Mouse (Mus musculus) left cerebral cortex, adult 9 months (tissue): Measurements from ENCODE around the gene Zmiz1.

ENCODE experiments used
- DNase-seq, 2 experiments: peaks; one replicate each; pipeline ENCODE4 v3.0.0; 2022; ENCODE audit warnings: low spot score in 2 of 2

The Zmiz1 gene

GRCm38 (mm10) chr14:25639120-25639758 is 180.3 kb downstream of the Zmiz1 start:
- DNase-seq = no peak

DNA sequence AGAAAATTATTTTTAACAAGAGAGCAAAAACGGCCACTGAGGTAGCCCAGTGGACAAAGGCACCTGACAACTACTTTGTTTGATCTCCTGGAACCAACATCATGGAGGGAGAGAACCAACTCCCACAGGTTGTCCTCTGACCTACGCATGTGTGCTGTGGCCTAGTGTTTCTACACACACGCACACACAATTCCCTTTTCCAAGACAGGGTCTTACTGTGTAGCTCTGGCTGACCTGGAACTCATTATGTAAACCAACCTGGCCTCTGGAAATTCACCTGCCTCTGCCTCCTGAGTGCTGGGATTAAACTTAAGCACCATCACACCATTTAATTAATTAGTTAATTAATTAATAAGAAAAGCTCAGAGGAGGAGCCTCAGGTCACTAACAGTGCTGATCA is 181.0 kb downstream of the Zmiz1 start:
- no peak for DNase-seq

GRCm38 (mm10) chr14:25640421-25641056 is 181.6 kb downstream of the Zmiz1 start:
- no peak for DNase-seq

GRCm38 (mm10) chr14:25641067-25641466 is 182.1 kb downstream of the Zmiz1 start:
- DNase-seq = no peak

GRCm38 (mm10) chr14:25645717-25646116 is 186.7 kb downstream of the Zmiz1 start:
- DNase-seq = no peak

- peak in 1 of 2 experiments; percentile 79 for DNase-seq
Measured at GRCm38 (mm10) chr14:25646161-25646621, 187.2 kb downstream of the Zmiz1 start.

DNA sequence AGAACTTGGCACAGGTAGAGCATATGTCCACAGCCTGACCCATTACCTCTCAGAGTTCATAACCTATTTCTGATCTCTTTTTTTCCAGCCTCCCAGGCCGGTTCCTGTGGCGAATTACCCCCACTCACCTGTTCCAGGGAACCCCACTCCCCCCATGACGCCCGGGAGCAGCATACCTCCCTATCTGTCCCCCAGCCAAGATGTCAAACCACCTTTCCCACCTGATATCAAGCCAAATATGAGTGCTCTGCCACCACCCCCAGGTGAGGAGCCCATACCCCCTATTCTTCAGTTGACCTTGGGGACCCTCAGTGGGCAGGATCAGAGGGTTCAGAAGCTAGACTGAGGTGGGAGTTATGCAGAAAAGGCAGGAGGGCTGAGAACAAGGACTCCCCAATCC is 192.1 kb downstream of the Zmiz1 start:
- DNase-seq = no peak

GRCm38 (mm10) chr14:25651905-25652304 is 192.9 kb downstream of the Zmiz1 start:
- DNase-seq = no peak

DNA sequence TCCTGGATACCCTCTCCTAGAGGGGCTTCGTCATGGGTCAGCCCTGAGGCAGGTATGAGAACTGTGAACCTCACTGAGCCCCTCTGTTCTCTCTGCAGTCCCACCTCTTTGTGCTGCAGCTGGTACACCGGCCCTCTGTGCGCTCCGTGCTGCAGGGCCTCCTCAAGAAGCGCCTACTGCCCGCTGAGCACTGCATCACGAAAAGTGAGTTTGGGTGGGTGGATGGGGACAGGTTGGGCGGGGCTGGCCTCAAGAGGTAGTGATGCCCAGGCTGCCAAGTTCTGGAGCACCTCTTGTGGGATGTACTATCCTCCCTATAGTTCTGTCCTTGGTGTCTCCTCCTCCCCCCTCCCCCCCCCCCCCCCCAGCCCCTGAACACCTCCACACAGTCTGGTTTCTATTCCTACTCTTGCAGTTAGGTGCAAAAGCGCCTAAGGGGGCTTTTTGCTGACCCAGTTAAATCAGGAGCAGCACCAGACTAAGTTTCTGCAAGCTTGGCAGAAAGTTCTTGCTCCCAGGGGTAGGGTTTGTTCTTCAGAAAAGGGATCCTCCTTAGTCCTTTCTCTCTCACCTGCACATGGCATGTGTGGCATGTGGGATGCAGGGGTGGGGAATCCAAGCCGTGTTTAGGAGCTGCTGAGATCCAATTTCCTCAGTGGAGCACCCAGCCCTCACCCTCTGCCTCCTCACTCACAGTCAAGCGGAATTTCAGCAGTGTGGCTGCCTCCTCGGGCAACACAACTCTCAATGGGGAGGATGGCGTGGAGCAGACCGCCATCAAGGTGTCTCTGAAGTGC is 195.6 kb downstream of the Zmiz1 start:
- peak; percentile 52 to 73 for DNase-seq

- no peak for DNase-seq
Measured at GRCm38 (mm10) chr14:25660661-25661060, 201.7 kb downstream of the Zmiz1 start.

- DNase-seq = no peak
Measured at GRCm38 (mm10) chr14:25661185-25661920, 202.4 kb downstream of the Zmiz1 start.

DNA sequence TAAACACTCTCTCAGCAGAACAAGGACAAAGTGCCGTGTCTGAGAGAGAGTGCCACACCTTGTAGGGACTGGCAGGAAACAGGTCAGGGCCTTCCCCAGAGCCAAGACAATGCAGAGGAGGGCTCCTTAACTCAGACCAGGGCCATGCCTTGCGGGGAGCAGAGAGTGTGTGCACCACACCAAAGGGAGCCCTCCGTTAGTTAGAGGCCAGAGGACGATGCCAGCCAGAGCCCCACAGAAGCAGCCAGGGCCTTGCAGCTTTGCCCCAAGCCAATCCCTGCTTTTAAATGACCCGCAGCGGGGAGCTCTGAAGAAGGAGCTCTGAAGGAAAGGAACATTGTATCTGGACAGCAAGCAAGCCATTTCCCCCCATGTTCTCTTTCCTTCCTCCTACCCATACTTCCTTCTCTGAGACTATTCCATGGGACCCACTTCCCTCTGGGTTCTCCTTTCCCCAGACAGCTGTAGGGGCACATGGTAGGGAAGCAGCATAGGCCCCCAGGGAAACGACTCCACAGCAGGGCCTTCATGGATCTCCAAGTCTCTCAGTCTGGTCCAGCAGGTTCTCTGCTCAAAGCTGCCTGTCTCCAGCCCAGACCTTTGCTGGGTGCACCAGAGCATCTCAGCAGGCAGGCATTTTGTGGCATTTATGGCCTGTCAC is 204.8 kb downstream of the Zmiz1 start:
- DNase-seq = no peak

DNA sequence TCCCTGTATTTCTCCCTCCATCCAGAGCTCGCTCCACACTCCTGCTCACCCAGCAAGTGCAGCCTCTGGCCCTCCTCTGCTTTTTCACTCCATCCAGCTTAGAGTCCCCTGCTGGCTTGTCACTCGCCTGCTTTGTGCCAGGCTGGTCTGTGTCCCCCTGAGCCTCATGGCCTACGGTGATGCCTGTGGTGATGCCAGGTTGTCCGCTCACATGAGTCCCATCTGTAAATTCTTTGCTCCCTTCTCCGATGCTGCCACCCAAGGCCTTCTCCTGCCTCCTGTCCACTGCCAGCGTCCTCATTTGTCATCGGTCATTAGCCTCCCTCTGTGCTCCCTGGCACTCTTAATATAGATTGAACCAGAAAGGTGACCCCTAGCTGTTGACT is 205.3 kb downstream of the Zmiz1 start:
- no peak for DNase-seq

DNA sequence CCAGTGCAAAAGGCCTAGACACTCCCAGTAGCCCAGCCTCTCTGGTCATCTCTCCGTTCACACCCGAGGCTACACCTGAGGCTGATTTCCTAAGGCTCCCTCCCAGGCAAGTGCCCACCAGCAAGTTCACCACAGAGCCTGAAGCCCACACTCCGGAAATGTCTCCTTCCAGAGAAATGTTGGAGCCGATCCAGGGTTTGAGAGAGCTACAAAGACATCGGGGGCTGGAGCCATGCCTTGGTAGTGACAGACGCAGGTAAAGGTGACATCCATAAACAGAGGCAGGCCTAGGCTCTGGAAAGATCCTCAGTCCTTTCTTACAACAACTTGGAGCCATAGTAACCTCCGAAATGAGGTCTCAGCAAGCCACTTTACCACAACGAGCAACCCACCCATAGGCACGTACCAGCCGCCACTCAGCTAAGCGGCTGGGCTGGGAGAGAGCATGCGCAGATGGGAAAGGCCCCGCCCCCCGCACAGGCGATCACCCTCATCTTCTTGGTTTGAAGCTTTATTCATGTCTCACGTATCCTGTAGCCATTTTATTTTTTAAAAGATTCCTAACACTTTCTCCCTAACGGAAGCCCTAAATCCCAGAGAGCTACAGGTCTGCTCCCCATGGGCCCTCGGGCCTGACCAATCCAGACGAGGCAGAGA is 206.5 kb downstream of the Zmiz1 start:
- DNase-seq = no peak

DNA sequence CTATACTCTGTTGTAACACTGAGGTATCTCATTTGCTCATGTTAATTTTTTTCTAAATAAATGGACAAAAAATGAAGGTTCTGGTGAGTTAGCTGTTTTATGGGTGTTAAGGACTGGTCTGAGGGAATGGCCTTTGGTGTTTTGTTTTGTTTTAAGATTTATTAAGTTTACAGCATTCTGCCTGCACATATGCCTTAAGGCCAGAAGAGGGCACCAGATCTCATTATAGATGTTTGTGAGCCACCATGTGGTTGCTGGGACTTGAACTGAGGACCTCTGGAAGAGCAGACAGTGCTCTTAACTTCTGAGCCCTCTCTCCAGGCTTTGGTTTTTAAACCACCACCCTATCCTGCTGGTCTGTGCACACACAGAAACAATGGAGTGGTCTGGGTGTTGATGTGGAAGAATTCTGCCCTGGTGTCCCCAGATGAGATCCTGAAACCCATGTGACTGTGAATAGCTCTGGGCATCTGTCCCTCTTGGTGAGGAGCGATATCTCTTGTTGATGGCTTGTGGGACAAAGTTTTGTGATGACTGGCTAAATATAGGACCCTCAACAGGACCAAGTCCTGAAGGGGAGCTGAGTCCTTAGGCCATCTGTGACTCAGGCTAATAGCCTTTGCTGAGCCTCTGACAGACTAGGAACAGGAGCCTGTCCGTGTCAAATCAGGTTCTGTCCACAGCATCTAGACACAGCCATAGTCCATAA is 207.8 kb downstream of the Zmiz1 start:
- DNase-seq = no peak

- no peak for DNase-seq
Measured at GRCm38 (mm10) chr14:25667587-25667986, 208.6 kb downstream of the Zmiz1 start.

DNA sequence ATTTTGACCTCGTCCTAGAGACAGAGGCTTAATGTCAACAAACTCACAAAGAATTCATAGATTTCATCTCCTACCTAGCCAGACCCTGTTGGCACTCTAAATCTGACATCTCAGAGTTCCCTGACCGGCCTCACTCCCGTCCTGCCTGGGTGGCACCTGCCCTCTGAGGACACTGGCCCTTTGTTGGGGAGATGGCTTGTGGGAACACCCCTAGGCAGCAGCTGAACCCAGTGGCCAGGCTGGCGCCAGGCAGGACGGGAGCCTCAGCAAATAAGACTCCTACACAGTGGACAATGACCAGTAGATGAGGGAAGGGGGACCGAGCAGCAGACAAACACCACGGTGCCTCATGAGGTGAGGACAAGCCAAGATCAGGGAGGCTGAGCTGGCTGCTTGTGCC is 220.6 kb downstream of the Zmiz1 start:
- DNase-seq = no peak

- no peak for DNase-seq
Measured at GRCm38 (mm10) chr14:25682020-25682419, 223.0 kb downstream of the Zmiz1 start.

DNA sequence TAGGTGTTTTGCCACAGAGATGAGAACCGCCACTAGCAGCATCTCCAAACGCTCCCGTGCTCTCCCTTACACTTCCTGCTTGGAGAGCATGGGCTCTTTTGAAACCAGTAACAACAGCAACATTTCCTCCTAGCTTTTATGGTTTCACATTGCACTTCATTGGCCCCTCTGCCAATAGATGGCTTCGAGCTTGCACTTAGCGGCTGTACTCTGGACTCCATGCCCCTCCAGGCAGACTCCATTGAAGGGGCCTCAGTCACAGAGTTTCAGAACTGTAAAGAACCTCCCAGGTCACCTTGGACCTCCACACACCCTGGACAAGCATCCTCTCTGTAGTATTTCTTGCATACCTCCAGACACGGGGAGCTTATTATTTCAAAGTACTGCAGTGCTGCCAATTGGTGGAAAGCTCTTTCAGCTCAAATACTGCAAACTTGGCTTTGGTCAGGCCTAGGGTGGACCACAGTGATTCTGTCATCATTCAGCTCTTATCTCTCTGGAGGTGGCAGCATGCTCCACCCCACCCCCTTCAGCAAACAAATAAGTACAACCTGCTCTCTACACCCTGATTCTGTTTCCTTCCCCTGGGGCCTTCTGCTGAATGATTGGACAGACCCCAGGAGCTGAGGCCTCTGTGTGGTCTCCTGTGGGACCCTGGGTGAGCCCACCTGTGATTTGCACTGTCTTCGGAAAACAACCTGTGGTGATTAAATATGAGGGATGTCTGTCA is 227.4 kb downstream of the Zmiz1 start:
- no peak for DNase-seq
